Mouse (Mus musculus): ENCODE measurements around the gene Ntm.

Gene Ntm

GRCm38 (mm10) chr9:29657761-29658465 is 305.0 kb downstream of the Ntm start:
- DNase-seq (ENCODE audit: low spot score), result no peak

- no peak for DNase-seq (ENCODE audit: low spot score)
Observed at GRCm38 (mm10) chr9:29654885-29655284, 308.1 kb downstream of the Ntm start.

- no peak for DNase-seq (ENCODE audit: low spot score)
Observed at GRCm38 (mm10) chr9:29653678-29654235, 309.2 kb downstream of the Ntm start.

- no peak for DNase-seq (ENCODE audit: low spot score)
Observed at GRCm38 (mm10) chr9:29652854-29653253, 310.1 kb downstream of the Ntm start.

- DNase-seq (ENCODE audit: low spot score), result no peak
Observed at GRCm38 (mm10) chr9:29651856-29652255, 311.1 kb downstream of the Ntm start.

GRCm38 (mm10) chr9:29651226-29651625 is 311.7 kb downstream of the Ntm start:
- DNase-seq (ENCODE audit: low spot score), result no peak

- no peak for DNase-seq (ENCODE audit: low spot score)
Observed at GRCm38 (mm10) chr9:29650679-29651078, 312.3 kb downstream of the Ntm start.

GRCm38 (mm10) chr9:29650266-29650665 is 312.7 kb downstream of the Ntm start:
- no peak for DNase-seq (ENCODE audit: low spot score)

- no peak for DNase-seq (ENCODE audit: low spot score)
Observed at GRCm38 (mm10) chr9:29648256-29648655, 314.7 kb downstream of the Ntm start.

GRCm38 (mm10) chr9:29647764-29648163 is 315.2 kb downstream of the Ntm start:
- DNase-seq (ENCODE audit: low spot score), result no peak

- no peak for DNase-seq (ENCODE audit: low spot score)
Observed at GRCm38 (mm10) chr9:29645796-29646400, 317.0 kb downstream of the Ntm start.

- peak; percentile 21 for DNase-seq (ENCODE audit: low spot score)
Observed at GRCm38 (mm10) chr9:29642997-29643657, 319.8 kb downstream of the Ntm start.

GRCm38 (mm10) chr9:29637335-29637734 is 325.6 kb downstream of the Ntm start:
- no peak for DNase-seq (ENCODE audit: low spot score)

GRCm38 (mm10) chr9:29617181-29617580 is 345.8 kb downstream of the Ntm start:
- DNase-seq (ENCODE audit: low spot score), result no peak

- no peak for DNase-seq (ENCODE audit: low spot score)
Observed at GRCm38 (mm10) chr9:29612020-29612612, 350.8 kb downstream of the Ntm start.

- no peak for DNase-seq (ENCODE audit: low spot score)
Observed at GRCm38 (mm10) chr9:29610867-29611266, 352.1 kb downstream of the Ntm start.

- no peak for DNase-seq (ENCODE audit: low spot score)
Observed at GRCm38 (mm10) chr9:29597665-29598064, 365.3 kb downstream of the Ntm start.

- no peak for DNase-seq (ENCODE audit: low spot score)
Observed at GRCm38 (mm10) chr9:29595321-29595720, 367.6 kb downstream of the Ntm start.

GRCm38 (mm10) chr9:29594537-29595294 is 368.2 kb downstream of the Ntm start:
- DNase-seq (ENCODE audit: low spot score), result no peak

GRCm38 (mm10) chr9:29587376-29587775 is 375.6 kb downstream of the Ntm start:
- DNase-seq (ENCODE audit: low spot score), result no peak

GRCm38 (mm10) chr9:29586381-29586770 is 376.6 kb downstream of the Ntm start:
- no peak for DNase-seq (ENCODE audit: low spot score)

Data from ovary, postnatal 10 days (tissue).